Mouse (Mus musculus) c-Kit-positive CD71-positive TER-119-positive erythroid progenitor cells, embryonic 14.5 days (primary cell): Measurements from ENCODE around the gene Clic6.
"Not testable (repeated sequence)": the region's sequence is repeated elsewhere in the genome, so short reads cannot be mapped to it uniquely, and the experiment has no call there.

Source experiments
- DNase-seq: peaks from one replicate; pipeline ENCODE4 v3.0.0-alpha.2; 2013; ENCODE audit warnings: low spot score

Clic6 gene

DNA sequence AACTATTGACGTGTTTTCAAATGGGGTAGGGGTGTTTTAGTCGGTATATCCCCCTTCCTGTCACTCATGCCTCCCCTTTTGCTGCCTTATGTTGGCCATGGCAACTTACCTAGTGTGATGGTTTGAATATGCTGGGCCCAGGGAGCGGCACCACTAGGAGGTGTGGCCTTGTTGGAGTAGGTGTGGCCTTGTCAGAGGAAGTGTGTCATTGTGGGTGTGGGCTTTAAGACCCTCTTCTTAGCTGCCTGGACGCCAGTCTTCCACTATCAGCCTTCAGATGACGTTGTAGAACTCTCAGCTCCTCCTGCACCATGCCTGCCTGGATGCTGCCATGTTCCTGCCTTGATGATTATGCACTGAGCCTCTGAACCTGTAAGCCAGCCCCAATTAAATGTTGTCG is 14.8 kb upstream of the Clic6 start, which contains the start of gene Rcan1:
Gene Rcan1 (minus strand): TSS at position 162 of the 400 bp plus-strand sequence.
- DNase-seq, result no peak

DNA sequence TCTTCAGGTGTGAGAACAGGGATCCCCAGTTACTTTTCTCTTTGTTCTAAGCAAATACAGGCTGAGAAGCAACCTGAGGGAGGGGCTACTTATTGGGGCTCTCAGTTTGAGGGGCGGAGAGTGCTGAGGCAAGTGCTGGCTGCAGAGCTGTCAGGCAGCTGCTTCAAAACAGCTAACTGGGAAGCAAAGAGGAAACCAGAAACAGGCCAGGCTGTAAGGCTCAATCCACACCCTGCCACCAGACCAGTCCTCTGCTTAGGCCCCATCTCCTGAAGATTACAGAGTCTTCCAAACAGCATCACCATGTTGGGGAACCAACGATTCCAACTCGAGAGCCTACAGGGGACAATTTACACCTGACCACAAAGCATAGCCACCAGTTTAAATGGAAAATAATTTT is 12.6 kb upstream of the Clic6 start:
- DNase-seq, result no peak

DNA sequence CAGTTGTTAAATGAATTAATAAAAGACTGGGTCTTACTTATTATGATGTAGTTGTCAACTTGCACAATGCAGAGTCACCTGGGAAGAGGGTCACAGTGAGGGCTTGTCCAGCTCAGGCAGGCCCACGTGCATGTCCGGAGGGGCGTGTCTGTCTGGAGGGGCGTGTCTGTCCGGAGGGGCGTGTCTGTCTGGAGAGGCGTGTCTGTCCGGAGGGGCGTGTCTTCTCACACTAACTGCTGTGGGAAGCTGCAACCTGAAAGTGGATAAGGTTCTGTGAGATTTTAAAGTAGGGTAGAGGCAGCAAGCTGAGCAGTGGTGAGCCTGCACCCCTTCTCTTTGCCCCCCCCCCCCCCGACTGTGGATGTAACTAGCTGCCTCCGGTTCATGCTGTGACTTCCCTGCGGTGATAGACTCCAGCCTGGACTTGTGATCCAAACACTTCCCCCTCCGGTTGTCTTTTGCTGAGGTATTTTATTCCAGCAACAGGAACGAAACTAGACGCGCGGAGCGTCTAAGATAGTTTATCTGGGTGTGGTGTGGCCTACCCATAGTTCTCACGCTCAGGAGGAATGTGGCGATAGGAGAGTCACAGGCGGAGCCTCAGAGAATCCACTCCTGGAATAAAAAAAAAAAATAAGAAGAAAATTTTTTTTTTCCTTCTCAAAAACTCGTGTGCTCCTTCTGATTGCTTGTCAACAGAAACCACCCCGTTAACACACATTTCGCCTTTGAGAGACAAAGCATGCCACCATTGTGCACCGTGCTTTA is 10.3 kb upstream of the Clic6 start:
- peak; percentile 64 for DNase-seq

DNA sequence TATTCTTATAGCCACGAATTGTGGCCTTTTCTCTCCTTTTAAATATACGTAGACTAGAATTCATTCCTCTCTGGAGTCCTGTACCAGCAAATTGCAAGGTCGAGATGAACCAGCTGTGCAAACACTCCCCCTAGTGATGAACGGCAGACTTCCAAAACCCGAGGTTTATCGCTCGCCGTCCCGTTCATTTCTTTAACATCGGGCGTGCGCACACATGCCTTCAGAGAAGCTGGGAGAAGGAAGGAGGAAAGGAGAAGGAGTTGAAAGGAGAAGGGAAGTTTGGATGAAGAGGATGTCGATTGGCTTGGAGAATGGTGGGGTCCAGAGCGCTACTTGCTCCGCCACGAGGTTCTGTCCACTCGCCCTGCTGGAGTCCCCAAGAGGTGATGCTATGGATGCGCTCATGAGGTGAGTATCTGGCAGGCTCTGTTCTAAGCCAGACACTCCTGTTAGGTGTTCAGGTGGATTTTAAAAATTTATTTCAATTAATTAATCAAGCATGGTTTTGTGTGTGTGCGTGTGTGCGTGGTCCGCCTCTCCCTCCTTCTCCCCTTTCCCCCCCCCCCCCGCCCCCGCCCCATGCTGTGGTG is 6.9 kb upstream of the Clic6 start:
- no peak for DNase-seq

- DNase-seq, result no peak
Observed at GRCm38 (mm10) chr16:92487086-92487485, 1.6 kb downstream of the Clic6 start.

DNA sequence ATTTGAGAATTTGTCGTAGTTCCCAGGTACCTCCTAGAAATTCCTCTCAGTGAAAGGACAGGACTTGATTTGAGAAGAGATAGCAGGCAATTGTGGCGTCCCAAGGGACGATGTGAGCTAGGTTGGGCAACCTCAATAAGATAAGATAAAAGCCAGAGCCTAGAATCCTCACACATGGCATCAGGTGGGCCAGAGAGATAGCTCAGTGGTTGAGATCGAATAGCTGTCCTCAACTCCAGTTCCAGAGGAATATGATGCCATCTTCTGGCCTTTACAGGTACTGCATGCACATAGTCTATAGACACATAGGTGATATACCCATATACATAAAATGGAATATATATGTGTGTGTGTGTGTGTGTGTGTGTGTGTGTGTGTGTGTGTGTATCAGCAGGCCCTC is 2.0 kb downstream of the Clic6 start:
- peak; percentile 84 for DNase-seq

GRCm38 (mm10) chr16:92488456-92488855 is 2.9 kb downstream of the Clic6 start:
- DNase-seq, result no peak

DNA sequence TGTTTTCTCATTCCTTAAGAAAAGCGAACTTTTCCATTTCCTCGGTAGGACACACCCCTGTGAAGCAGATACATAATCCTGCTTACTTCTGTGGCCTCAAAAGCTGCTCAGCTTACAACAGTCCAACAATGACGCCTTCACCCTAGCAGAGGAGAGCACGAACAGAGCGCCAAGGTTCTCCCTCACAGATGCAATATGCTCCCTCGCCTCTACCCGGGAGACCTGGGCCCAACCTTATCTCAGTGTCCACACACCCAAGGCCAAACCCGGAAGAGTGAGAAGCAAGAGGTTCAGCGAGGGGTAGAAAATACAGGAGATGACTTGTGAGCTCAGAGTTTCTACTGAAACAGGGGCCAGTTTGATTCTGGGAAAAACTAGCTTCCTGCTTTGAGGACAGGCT is 3.8 kb downstream of the Clic6 start:
- peak; percentile 71 for DNase-seq

- no peak for DNase-seq
Observed at GRCm38 (mm10) chr16:92497851-92498588, 12.5 kb downstream of the Clic6 start.

- no peak for DNase-seq
Observed at GRCm38 (mm10) chr16:92498589-92498981, 13.0 kb downstream of the Clic6 start.

DNA sequence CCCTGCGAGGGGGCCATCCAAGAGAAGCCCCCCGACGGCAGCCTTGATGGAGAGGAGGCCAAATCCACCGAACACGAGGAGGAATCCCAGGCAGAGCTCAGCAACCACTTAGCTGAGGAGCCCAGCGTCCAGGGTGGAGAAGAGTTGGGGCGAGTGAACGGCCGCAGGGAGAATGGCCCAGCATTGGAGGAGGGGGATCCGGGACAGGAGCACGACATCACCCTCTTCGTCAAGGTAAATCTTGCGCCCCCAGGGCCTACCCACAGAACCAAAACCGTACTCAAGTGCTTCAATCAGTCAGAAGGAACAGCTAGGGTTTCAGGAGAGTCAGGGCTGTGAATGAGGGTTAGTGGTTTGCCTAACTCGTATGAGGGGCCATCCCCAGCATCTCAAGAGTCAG is 13.8 kb downstream of the Clic6 start:
- no peak for DNase-seq

- DNase-seq, result no peak
Observed at GRCm38 (mm10) chr16:92500534-92500933, 15.0 kb downstream of the Clic6 start.

DNA sequence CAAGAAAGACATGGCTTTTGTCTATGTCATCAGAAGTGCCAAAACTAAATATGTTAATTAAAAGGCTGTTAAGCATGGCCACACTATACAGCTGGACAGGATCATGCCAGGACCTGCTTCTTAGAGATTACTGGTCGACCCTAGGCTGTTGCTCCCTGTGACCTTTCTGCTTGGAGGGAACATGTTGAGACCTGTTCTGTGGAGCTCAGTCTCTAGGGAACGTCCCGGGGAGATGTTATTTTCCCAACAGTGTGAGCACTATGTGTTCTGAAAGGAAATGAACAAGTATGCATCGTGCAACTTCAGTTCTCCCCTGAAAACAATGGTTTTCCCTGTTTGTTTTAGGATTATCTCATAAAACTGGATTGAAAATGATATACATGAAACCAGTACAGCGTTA is 17.6 kb downstream of the Clic6 start:
- DNase-seq, result no peak

- no peak for DNase-seq
Observed at GRCm38 (mm10) chr16:92507573-92507972, 22.0 kb downstream of the Clic6 start.

GRCm38 (mm10) chr16:92510835-92511772 is 25.6 kb downstream of the Clic6 start:
- DNase-seq, result no peak

DNA sequence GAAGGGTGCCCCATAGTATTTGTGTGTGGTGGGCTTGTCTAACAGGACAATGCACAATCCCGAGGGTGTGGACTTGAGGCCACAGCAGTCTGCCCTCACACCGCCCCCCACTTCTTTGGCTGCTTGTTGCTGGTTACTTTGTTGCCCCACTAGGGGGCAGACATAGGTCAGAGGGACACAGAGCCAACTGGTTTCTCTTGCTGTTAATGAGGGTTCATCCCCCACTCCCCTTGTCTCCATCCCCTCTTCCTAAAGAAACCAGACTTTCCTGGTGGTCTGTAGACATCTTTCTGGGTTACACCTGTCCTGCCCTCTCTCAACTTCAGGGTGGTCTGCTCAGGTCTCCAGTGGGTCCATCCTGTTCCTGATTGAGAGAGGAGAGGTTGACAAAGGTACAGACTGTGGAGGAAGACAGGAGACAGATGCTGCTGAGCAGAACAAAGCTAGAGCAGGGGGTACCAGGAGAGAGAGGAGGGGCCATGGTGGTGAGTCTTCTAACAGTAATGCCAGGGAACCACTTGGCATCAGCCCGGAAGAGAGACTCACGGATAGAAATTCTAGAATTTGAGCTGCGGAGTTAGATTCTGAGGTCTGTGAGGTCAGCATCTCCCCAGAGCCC is 26.3 kb downstream of the Clic6 start:
- DNase-seq, result no peak

GRCm38 (mm10) chr16:92514896-92515295 is 29.4 kb downstream of the Clic6 start:
- DNase-seq, result not testable (repeated sequence)

- DNase-seq, result no peak
Observed at GRCm38 (mm10) chr16:92516139-92516538, 30.6 kb downstream of the Clic6 start.

DNA sequence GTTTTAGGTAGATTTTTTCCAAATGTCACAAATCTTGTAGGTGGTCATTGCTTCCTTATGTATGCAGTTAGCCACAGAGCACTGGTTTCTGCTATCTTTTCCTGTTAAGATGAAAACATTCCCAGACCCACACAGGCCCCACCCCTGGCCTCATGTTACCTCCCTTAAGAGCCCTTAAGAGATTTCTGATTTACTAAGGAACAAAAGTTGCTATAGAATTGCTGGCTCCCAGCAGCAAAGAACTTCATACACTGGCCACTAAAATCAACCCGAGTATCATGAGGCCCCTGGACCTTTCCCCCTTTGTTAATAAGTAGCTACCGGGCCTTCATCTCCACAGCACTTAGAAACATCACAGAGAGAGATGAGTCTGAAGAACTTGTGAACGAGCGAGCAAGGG is 33.2 kb downstream of the Clic6 start:
- DNase-seq, result no peak

- DNase-seq, result peak; percentile 22
Observed at GRCm38 (mm10) chr16:92519820-92520492, 34.4 kb downstream of the Clic6 start.

GRCm38 (mm10) chr16:92523351-92523750 is 37.8 kb downstream of the Clic6 start:
- no peak for DNase-seq
